Mouse (Mus musculus): ENCODE results near the gene Timm10. TPM values are rescaled to one million over a fixed set of nuclear protein-coding genes. Genes with fewer than 3 reads are reported as not detected.

Gene Timm10
- 43.1 and 44.2 TPM in 2 replicates for polyA plus RNA-seq (2014; fragmentation: Nextera tagmentation; extraction: Ambion mirVana)

- H3K4me2 ChIP-seq (replicated peaks; ENCODE audit: low read depth, low read length), result peak within 1 kb of the TSS; percentile 93
- H3K9ac ChIP-seq (ENCODE audit: low read depth, low read length), result peak within 1 kb of the TSS; percentile 69
- H3K9me3 ChIP-seq (ENCODE audit: control insufficient read depth, low read length), result no peaks in the 10 kb centered on the region
- H3K27ac ChIP-seq (ENCODE audit: low read depth, low read length), result no peak within 1 kb of the TSS
- under 1% methylated on average over 34 of the region's 34 CpGs for WGBS
- peak; percentile 92 for DNase-seq (ENCODE audit: low spot score)
- H3K4me1 ChIP-seq (replicated peaks; ENCODE audit: control insufficient read depth, insufficient read depth, low read length), result peaks cover 4% of the 10 kb centered on the region
- H3K36me3 ChIP-seq (ENCODE audit: control insufficient read depth, insufficient read depth, low read length), result no peaks in the 10 kb centered on the region
- H3K27me3 ChIP-seq (ENCODE audit: control insufficient read depth, insufficient read depth, low read length), result no peaks in the 10 kb centered on the region
- ATAC-seq (ENCODE audit: low FRiP score), result peak; percentile 92
- peak within 1 kb of the TSS; percentile 86 for H3K4me3 ChIP-seq (ENCODE audit: low read depth, low read length)
These were observed at the start of gene Timm10 for GRCm38 (mm10) chr2:84826488-84827282. Gene Timm10 (plus strand): TSS chr2:84826997.

GRCm38 (mm10) chr2:84777706-84778105, 49.1 kb upstream of the Timm10 start:
- DNase-seq (ENCODE audit: low spot score) (no peak), ATAC-seq (ENCODE audit: low FRiP score) (no peak)
- Histone ChIP-seq H3K4me3 (ENCODE audit: low read depth, low read length) (no peak overlapping the region), H3K4me2 (replicated peaks; ENCODE audit: low read depth, low read length) (no peak overlapping the region), H3K27ac (ENCODE audit: low read depth, low read length) (no peak overlapping the region), H3K9ac (ENCODE audit: low read depth, low read length) (no peak overlapping the region), H3K36me3 (ENCODE audit: control insufficient read depth, insufficient read depth, low read length) (no peaks in the 10 kb centered on the region), H3K27me3 (ENCODE audit: control insufficient read depth, insufficient read depth, low read length) (no peaks in the 10 kb centered on the region), H3K4me1 (replicated peaks; ENCODE audit: control insufficient read depth, insufficient read depth, low read length) (0 out of 2 replicates have a peak, but pooled peaks cover 3% of the 10 kb centered on the region), H3K9me3 (ENCODE audit: control insufficient read depth, low read length) (no peaks in the 10 kb centered on the region)
- 72% methylated on average over 3 of the region's 3 CpGs for WGBS

- no peak for DNase-seq (ENCODE audit: low spot score)
These were observed 47.6 kb upstream of the Timm10 start for GRCm38 (mm10) chr2:84779210-84779609.

GRCm38 (mm10) chr2:84783315-84783714, 43.5 kb upstream of the Timm10 start:
- no peak overlapping the region for H3K4me3 ChIP-seq (ENCODE audit: low read depth, low read length)
- H3K4me2 ChIP-seq (replicated peaks; ENCODE audit: low read depth, low read length), result no peak overlapping the region
- 100% methylated on average over 1 of the region's 1 CpGs for WGBS
- H3K9me3 ChIP-seq (ENCODE audit: control insufficient read depth, low read length), result no peaks in the 10 kb centered on the region
- no peak overlapping the region for H3K27ac ChIP-seq (ENCODE audit: low read depth, low read length)
- no peaks in the 10 kb centered on the region for H3K36me3 ChIP-seq (ENCODE audit: control insufficient read depth, insufficient read depth, low read length)
- no peaks in the 10 kb centered on the region for H3K4me1 ChIP-seq (replicated peaks; ENCODE audit: control insufficient read depth, insufficient read depth, low read length)
- H3K27me3 ChIP-seq (ENCODE audit: control insufficient read depth, insufficient read depth, low read length), result no peaks in the 10 kb centered on the region
- H3K9ac ChIP-seq (ENCODE audit: low read depth, low read length), result no peak overlapping the region
- ATAC-seq (ENCODE audit: low FRiP score) (no peak), DNase-seq (ENCODE audit: low spot score) (no peak)

More at GRCm38 (mm10) chr2:84779210-84779609, 47.6 kb upstream of the Timm10 start:
- H3K36me3 ChIP-seq (ENCODE audit: control insufficient read depth, insufficient read depth, low read length), result no peaks in the 10 kb centered on the region
- H3K27ac ChIP-seq (ENCODE audit: low read depth, low read length), result no peak overlapping the region
- H3K27me3 ChIP-seq (ENCODE audit: control insufficient read depth, insufficient read depth, low read length), result no peaks in the 10 kb centered on the region
- no peaks in the 10 kb centered on the region for H3K9me3 ChIP-seq (ENCODE audit: control insufficient read depth, low read length)
- WGBS, result 58% methylated on average over 6 of the region's 6 CpGs
- no peak overlapping the region for H3K4me3 ChIP-seq (ENCODE audit: low read depth, low read length)
- 0 out of 2 replicates have a peak, but pooled peaks cover 3% of the 10 kb centered on the region for H3K4me1 ChIP-seq (replicated peaks; ENCODE audit: control insufficient read depth, insufficient read depth, low read length)
- no peak overlapping the region for H3K4me2 ChIP-seq (replicated peaks; ENCODE audit: low read depth, low read length)
- H3K9ac ChIP-seq (ENCODE audit: low read depth, low read length), result no peak overlapping the region
- no peak for ATAC-seq (ENCODE audit: low FRiP score)

GRCm38 (mm10) chr2:84783840-84784566, 42.8 kb upstream of the Timm10 start:
- 88% methylated on average over 3 of the region's 3 CpGs for WGBS
- H3K4me2 ChIP-seq (replicated peaks; ENCODE audit: low read depth, low read length), result no peak overlapping the region
- no peak overlapping the region for H3K9ac ChIP-seq (ENCODE audit: low read depth, low read length)
- no peak overlapping the region for H3K4me3 ChIP-seq (ENCODE audit: low read depth, low read length)
- no peaks in the 10 kb centered on the region for H3K4me1 ChIP-seq (replicated peaks; ENCODE audit: control insufficient read depth, insufficient read depth, low read length)
- no peaks in the 10 kb centered on the region for H3K9me3 ChIP-seq (ENCODE audit: control insufficient read depth, low read length)
- H3K36me3 ChIP-seq (ENCODE audit: control insufficient read depth, insufficient read depth, low read length), result no peaks in the 10 kb centered on the region
- DNase-seq (ENCODE audit: low spot score) (no peak), ATAC-seq (ENCODE audit: low FRiP score) (no peak)
- H3K27ac ChIP-seq (ENCODE audit: low read depth, low read length), result no peak overlapping the region
- H3K27me3 ChIP-seq (ENCODE audit: control insufficient read depth, insufficient read depth, low read length), result no peaks in the 10 kb centered on the region

GRCm38 (mm10) chr2:84788316-84788715, 38.5 kb upstream of the Timm10 start:
- H3K9ac ChIP-seq (ENCODE audit: low read depth, low read length), result no peak overlapping the region
- no peak overlapping the region for H3K4me2 ChIP-seq (replicated peaks; ENCODE audit: low read depth, low read length)
- H3K27ac ChIP-seq (ENCODE audit: low read depth, low read length), result no peak overlapping the region
- no peaks in the 10 kb centered on the region for H3K36me3 ChIP-seq (ENCODE audit: control insufficient read depth, insufficient read depth, low read length)
- DNase-seq (ENCODE audit: low spot score) (no peak), ATAC-seq (ENCODE audit: low FRiP score) (no peak)
- no peaks in the 10 kb centered on the region for H3K27me3 ChIP-seq (ENCODE audit: control insufficient read depth, insufficient read depth, low read length)
- 76% methylated on average over 3 of the region's 3 CpGs for WGBS
- H3K4me3 ChIP-seq (ENCODE audit: low read depth, low read length), result no peak overlapping the region
- no peaks in the 10 kb centered on the region for H3K4me1 ChIP-seq (replicated peaks; ENCODE audit: control insufficient read depth, insufficient read depth, low read length)
- H3K9me3 ChIP-seq (ENCODE audit: control insufficient read depth, low read length), result no peaks in the 10 kb centered on the region

- no peaks in the 10 kb centered on the region for H3K9me3 ChIP-seq (ENCODE audit: control insufficient read depth, low read length)
- H3K4me2 ChIP-seq (replicated peaks; ENCODE audit: low read depth, low read length), result no peak overlapping the region
- H3K9ac ChIP-seq (ENCODE audit: low read depth, low read length), result no peak overlapping the region
- H3K27ac ChIP-seq (ENCODE audit: low read depth, low read length), result no peak overlapping the region
- DNase-seq (ENCODE audit: low spot score) (no peak), ATAC-seq (ENCODE audit: low FRiP score) (no peak)
- no peak overlapping the region for H3K4me3 ChIP-seq (ENCODE audit: low read depth, low read length)
- WGBS, result 67% methylated on average over 9 of the region's 9 CpGs
- H3K27me3 ChIP-seq (ENCODE audit: control insufficient read depth, insufficient read depth, low read length), result no peaks in the 10 kb centered on the region
- H3K4me1 ChIP-seq (replicated peaks; ENCODE audit: control insufficient read depth, insufficient read depth, low read length), result no peaks in the 10 kb centered on the region
- no peaks in the 10 kb centered on the region for H3K36me3 ChIP-seq (ENCODE audit: control insufficient read depth, insufficient read depth, low read length)
These were observed 36.4 kb upstream of the Timm10 start for GRCm38 (mm10) chr2:84790418-84790817.

GRCm38 (mm10) chr2:84792516-84792915, 34.3 kb upstream of the Timm10 start:
- WGBS, result 86% methylated on average over 3 of the region's 3 CpGs
- Histone ChIP-seq H3K4me3 (ENCODE audit: low read depth, low read length) (no peak overlapping the region), H3K9ac (ENCODE audit: low read depth, low read length) (no peak overlapping the region), H3K4me1 (replicated peaks; ENCODE audit: control insufficient read depth, insufficient read depth, low read length) (no peaks in the 10 kb centered on the region), H3K27ac (ENCODE audit: low read depth, low read length) (no peak overlapping the region), H3K36me3 (ENCODE audit: control insufficient read depth, insufficient read depth, low read length) (no peaks in the 10 kb centered on the region), H3K27me3 (ENCODE audit: control insufficient read depth, insufficient read depth, low read length) (no peaks in the 10 kb centered on the region), H3K4me2 (replicated peaks; ENCODE audit: low read depth, low read length) (no peak overlapping the region), H3K9me3 (ENCODE audit: control insufficient read depth, low read length) (no peaks in the 10 kb centered on the region)
- DNase-seq (ENCODE audit: low spot score), result no peak
- no peak for ATAC-seq (ENCODE audit: low FRiP score)
